Mouse (Mus musculus) MEL (cell line): ENCODE results near the gene Kirrel2. TPM values are rescaled to one million over a fixed set of nuclear protein-coding genes. Genes with fewer than 3 reads are reported as not detected.

Source experiments
- DNase-seq: peaks from one replicate; pipeline ENCODE4 v3.0.0; 2011; ENCODE audit warnings: low read depth, low spot score
- H3K27ac ChIP-seq: 2 replicates; pipeline ENCODE4 v1.5.1; 2012; ENCODE audit warnings: low read depth, mild to moderate bottlenecking, control low read depth, low read length, moderate library complexity; ENCODE audit not compliant: control insufficient read depth
- H3K27me3 ChIP-seq, 2 experiments: fragments of 150-350 bp in 1 of 2; sonication (generic) in 1 of 2; 2 replicates each; pipeline ENCODE4 v1.6.1; 2012; ENCODE audit warnings: low read length in 2 of 2, mild to moderate bottlenecking in 2 of 2, improper control_type of control experiment in 1 of 2, moderate library complexity in 1 of 2; ENCODE audit not compliant: insufficient read depth in 2 of 2, control insufficient read depth in 1 of 2
- H3K36me3 ChIP-seq, 2 experiments: 2 replicates each; pipeline ENCODE4 v1.6.1; 2012 to 2014; ENCODE audit warnings: low read length in 2 of 2, improper control_type of control experiment in 1 of 2, inconsistent platforms in 1 of 2, mild to moderate bottlenecking in 1 of 2; ENCODE audit not compliant: insufficient read depth in 2 of 2, control insufficient read depth in 1 of 2
- H3K4me1 ChIP-seq, 2 experiments: fragments of 150-350 bp in 1 of 2; sonication (generic) in 1 of 2; 2 replicates each; pipeline ENCODE4 v1.6.1; 2012; ENCODE audit warnings: low read length in 2 of 2, improper control_type of control experiment in 1 of 2, mild to moderate bottlenecking in 1 of 2; ENCODE audit not compliant: insufficient read depth in 2 of 2, control insufficient read depth in 1 of 2
- H3K4me3 ChIP-seq, 2 experiments: fragments of 150-350 bp in 1 of 2; sonication (generic) in 1 of 2; 2 replicates each; pipeline ENCODE4 v1.5.1; 2012; ENCODE audit warnings: low read depth in 2 of 2, low read length in 2 of 2, mild to moderate bottlenecking in 2 of 2, moderate library complexity in 2 of 2, control low read depth in 1 of 2, improper control_type of control experiment in 1 of 2; ENCODE audit not compliant: control insufficient read depth in 1 of 2, insufficient read depth in 1 of 2
- H3K79me2 ChIP-seq: 2 replicates; pipeline ENCODE4 v1.6.1; 2012; ENCODE audit warnings: mild to moderate bottlenecking, low read length, moderate library complexity; ENCODE audit not compliant: control insufficient read depth, poor library complexity, insufficient read depth
- H3K9ac ChIP-seq: 2 replicates; pipeline ENCODE4 v1.6.1; 2012; ENCODE audit warnings: low read depth, mild to moderate bottlenecking, control low read depth, low read length, moderate library complexity; ENCODE audit not compliant: control insufficient read depth, poor library complexity, severe bottlenecking
- H3K9me3 ChIP-seq: fragments of 150-350 bp; sonication (generic); replicated peaks from 2 replicates; pipeline ENCODE4 v1.6.1; 2012; ENCODE audit warnings: mild to moderate bottlenecking, low read length, improper control_type of control experiment, moderate library complexity; ENCODE audit not compliant: insufficient read depth
- BHLHE40 ChIP-seq: IDR thresholded peaks from 2 replicates; pipeline ENCODE4 v1.6.1; 2012; ENCODE audit warnings: low read depth, mild to moderate bottlenecking, inconsistent platforms, low read length, improper control_type of control experiment, borderline replicate concordance
- CTCF ChIP-seq, 3 experiments: IDR thresholded peaks in 2 of 3; conservative IDR thresholded peaks in 1 of 3; 2 replicates each; pipeline ENCODE4 v1.5.1; 2011 to 2012; ENCODE audit warnings: low read length in 3 of 3, low read depth in 2 of 3, mild to moderate bottlenecking in 2 of 3, improper control_type of control experiment in 1 of 3, inconsistent platforms in 1 of 3, mixed read lengths in 1 of 3, moderate library complexity in 1 of 3; ENCODE audit not compliant: control insufficient read depth in 1 of 3, insufficient read depth in 1 of 3, poor library complexity in 1 of 3, severe bottlenecking in 1 of 3
- E2F4 ChIP-seq: IDR thresholded peaks from 2 replicates; pipeline ENCODE4 v1.6.1; 2011; ENCODE audit warnings: low read depth, low read length, improper control_type of control experiment, borderline replicate concordance
- EP300 ChIP-seq, 2 experiments: IDR thresholded peaks; 2 replicates each; pipeline ENCODE4 v1.6.1; 2011; ENCODE audit warnings: improper control_type of control experiment in 2 of 2, low read length in 2 of 2, low read depth in 1 of 2, mild to moderate bottlenecking in 1 of 2
- ETS1 ChIP-seq: IDR thresholded peaks from 2 replicates; pipeline ENCODE4 v1.6.1; 2012; ENCODE audit warnings: low read depth, mild to moderate bottlenecking, inconsistent platforms, low read length, improper control_type of control experiment, moderate library complexity
- GABPA ChIP-seq: IDR thresholded peaks from 2 replicates; pipeline ENCODE4 v1.6.1; 2012; ENCODE audit warnings: low read depth, mild to moderate bottlenecking, inconsistent platforms, low read length, improper control_type of control experiment, moderate library complexity
- GATA1 ChIP-seq: IDR thresholded peaks from 2 replicates; pipeline ENCODE4 v1.6.1; 2011; ENCODE audit warnings: low read depth, low read length, improper control_type of control experiment
- HCFC1 ChIP-seq: IDR thresholded peaks from 2 replicates; pipeline ENCODE4 v1.6.1; 2012; ENCODE audit warnings: low read depth, mild to moderate bottlenecking, inconsistent platforms, low read length, improper control_type of control experiment, moderate library complexity
- JUND ChIP-seq: IDR thresholded peaks from 2 replicates; pipeline ENCODE4 v1.6.1; 2011; ENCODE audit warnings: low read depth, mild to moderate bottlenecking, improper control_type of control experiment, low read length
- KAT2A ChIP-seq: conservative IDR thresholded peaks from 2 replicates; pipeline ENCODE4 v1.6.1; 2012; ENCODE audit warnings: low read depth, low read length, improper control_type of control experiment, inconsistent platforms
- MAFK ChIP-seq: IDR thresholded peaks from 2 replicates; pipeline ENCODE4 v1.6.1; 2011; ENCODE audit warnings: low read depth, mild to moderate bottlenecking, low read length, improper control_type of control experiment, borderline replicate concordance
- MAX ChIP-seq: IDR thresholded peaks from 2 replicates; pipeline ENCODE4 v1.6.1; 2011; ENCODE audit warnings: low read length, improper control_type of control experiment
- MEF2A ChIP-seq: IDR thresholded peaks from 2 replicates; pipeline ENCODE4 v1.6.1; 2014; ENCODE audit warnings: low read depth, mild to moderate bottlenecking, inconsistent platforms, low read length, improper control_type of control experiment; ENCODE audit not compliant: poor library complexity, insufficient replicate concordance, severe bottlenecking; ENCODE audit errors: extremely low read depth
- MXI1 ChIP-seq: IDR thresholded peaks from 2 replicates; pipeline ENCODE4 v1.6.1; 2011; ENCODE audit warnings: mild to moderate bottlenecking, low read depth, low read length, improper control_type of control experiment
- MYB ChIP-seq: IDR thresholded peaks from 2 replicates; pipeline ENCODE4 v1.6.1; 2011; ENCODE audit warnings: mild to moderate bottlenecking, low read depth, low read length, improper control_type of control experiment
- MYC ChIP-seq: IDR thresholded peaks from 2 replicates; pipeline ENCODE4 v1.6.1; 2011; ENCODE audit warnings: low read depth, mild to moderate bottlenecking, low read length, improper control_type of control experiment, moderate library complexity
- NELFE ChIP-seq: IDR thresholded peaks from 2 replicates; pipeline ENCODE4 v1.6.1; 2011; ENCODE audit warnings: low read depth, low read length, improper control_type of control experiment
- NRF1 ChIP-seq: IDR thresholded peaks from 2 replicates; pipeline ENCODE4 v1.6.1; 2014; ENCODE audit warnings: low read depth, mild to moderate bottlenecking, inconsistent platforms, low read length, improper control_type of control experiment, moderate library complexity; ENCODE audit not compliant: poor library complexity, insufficient read depth, severe bottlenecking
- POLR2A ChIP-seq, 2 experiments: IDR thresholded peaks; 2 replicates each; pipeline ENCODE4 v1.6.1; 2011 to 2012; ENCODE audit warnings: low read length in 2 of 2, mild to moderate bottlenecking in 2 of 2, control low read depth in 1 of 2, improper control_type of control experiment in 1 of 2, low read depth in 1 of 2, moderate library complexity in 1 of 2; ENCODE audit not compliant: control insufficient read depth in 1 of 2, insufficient read depth in 1 of 2, poor library complexity in 1 of 2
- POLR2AphosphoS5 ChIP-seq: IDR thresholded peaks from 2 replicates; pipeline ENCODE4 v1.6.1; 2012; ENCODE audit warnings: low read depth, borderline replicate concordance, mild to moderate bottlenecking, inconsistent platforms, low read length, moderate library complexity, mixed read lengths
- RAD21 ChIP-seq: IDR thresholded peaks from 2 replicates; pipeline ENCODE4 v1.6.1; 2011; ENCODE audit warnings: mild to moderate bottlenecking, low read depth, low read length, improper control_type of control experiment
- RCOR1 ChIP-seq: IDR thresholded peaks from 2 replicates; pipeline ENCODE4 v1.6.1; 2012; ENCODE audit warnings: low read depth, mild to moderate bottlenecking, inconsistent platforms, low read length, improper control_type of control experiment
- SIN3A ChIP-seq: IDR thresholded peaks from 2 replicates; pipeline ENCODE4 v1.6.1; 2012; ENCODE audit warnings: low read length, improper control_type of control experiment, inconsistent platforms
- TBP ChIP-seq: IDR thresholded peaks from 2 replicates; pipeline ENCODE4 v1.8.0; 2011; ENCODE audit warnings: low read depth, low read length, improper control_type of control experiment
- TCF12 ChIP-seq: IDR thresholded peaks from 2 replicates; pipeline ENCODE4 v1.6.1; 2014; ENCODE audit warnings: low read depth, mild to moderate bottlenecking, inconsistent platforms, low read length, improper control_type of control experiment, moderate library complexity
- UBTF ChIP-seq: IDR thresholded peaks from 2 replicates; pipeline ENCODE4 v1.6.1; 2012; ENCODE audit warnings: low read depth, mild to moderate bottlenecking, inconsistent platforms, low read length, improper control_type of control experiment, moderate library complexity, borderline replicate concordance; ENCODE audit not compliant: insufficient read depth
- USF1 ChIP-seq: IDR thresholded peaks from 2 replicates; pipeline ENCODE4 v1.6.1; 2014; ENCODE audit warnings: low read depth, mild to moderate bottlenecking, inconsistent platforms, low read length, improper control_type of control experiment, moderate library complexity
- ZC3H11A ChIP-seq: IDR thresholded peaks from 2 replicates; pipeline ENCODE4 v1.6.1; 2012; ENCODE audit warnings: low read depth, mild to moderate bottlenecking, inconsistent platforms, low read length, improper control_type of control experiment
- ZMIZ1 ChIP-seq: IDR thresholded peaks from 2 replicates; pipeline ENCODE4 v1.6.1; 2012; ENCODE audit warnings: low read depth, mild to moderate bottlenecking, inconsistent platforms, low read length, improper control_type of control experiment, moderate library complexity
- polyA plus RNA-seq, 2 experiments: library from polyadenylated mRNA; stranded (reverse) in 1 of 2; unstranded in 1 of 2; fragments of >175 nt in 1 of 2; fragments of >200 nt in 1 of 2; gene quantifications; 2 replicates each; pipeline versions ENCODE4 v1.2.1 to v1.2.4; 2012; ENCODE audit warnings: low replicate concordance in 2 of 2, low read depth in 1 of 2; ENCODE audit not compliant: insufficient read length in 2 of 2, insufficient read depth in 1 of 2, missing spikeins in 1 of 2
- total RNA-seq: library from RNA; depleted of rRNA; stranded (reverse); fragments of 300-350 nt; gene quantifications from 2 replicates; pipeline ENCODE4 v1.2.3, GENCODE M21; 2012

The Kirrel2 gene
- total and polyA plus RNA-seq, 3 experiments: not detected

DNA sequence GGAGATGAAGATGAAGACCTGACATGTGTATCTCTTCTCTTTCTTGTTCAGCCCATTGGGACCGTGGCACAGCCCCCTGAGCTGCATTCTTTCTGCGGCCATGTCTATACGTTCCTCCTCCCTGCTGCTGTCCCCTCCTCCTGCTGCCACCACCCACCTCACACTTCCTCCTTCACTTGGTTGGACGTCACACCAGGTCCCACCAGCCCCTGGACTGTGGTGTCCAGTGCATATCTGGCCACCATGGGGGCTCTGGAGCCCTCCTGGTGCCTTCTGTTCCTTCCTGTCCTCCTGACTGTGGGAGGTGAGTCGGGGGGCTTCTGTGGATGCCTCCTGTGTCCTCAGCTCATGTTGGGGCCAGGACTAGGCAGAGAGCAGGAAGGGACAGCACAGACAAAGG, 43.9 kb downstream of the Kirrel2 start, which contains the start of gene Tyrobp:
Gene Tyrobp, plus strand, starts transcription at position 165 of the 400 bp plus-strand sequence.
- H3K27ac ChIP-seq: peak within 1 kb of the TSS; percentile 58
- H3K9ac ChIP-seq: peak within 1 kb of the TSS; percentile 50
- no peaks in the 10 kb centered on the region for H3K9me3 ChIP-seq
- H3K79me2 ChIP-seq: no peaks in the 10 kb centered on the region
- H3K27me3 ChIP-seq: no peaks in the 10 kb centered on the region; a peak in 1 of 4 replicates
- H3K36me3 ChIP-seq: peaks cover 0 to 16% of the 10 kb centered on the region in 2 experiments; a peak in 2 of 4 replicates
- H3K4me1 ChIP-seq: peaks cover 3 to 25% of the 10 kb centered on the region in 2 experiments
- TF ChIP-seq CTCF (IDR thresholded peaks at IDR 0.05 in 2 of 3, conservative IDR thresholded peaks at IDR 0.05 in 1 of 3; ENCODE audit: control insufficient read depth in 1 of 3, insufficient read depth in 1 of 3, low read depth in 2 of 3, low read length in 3 of 3, poor library complexity in 1 of 3, severe bottlenecking in 1 of 3): no peak
- no peak for TF ChIP-seq RAD21
- TF ChIP-seq HCFC1: no peak
- DNase-seq: peak; percentile 24
- H3K4me3 ChIP-seq: peak within 1 kb of the TSS in 1 of 2 experiments; percentile 9; a peak in 1 of 4 replicates

DNA sequence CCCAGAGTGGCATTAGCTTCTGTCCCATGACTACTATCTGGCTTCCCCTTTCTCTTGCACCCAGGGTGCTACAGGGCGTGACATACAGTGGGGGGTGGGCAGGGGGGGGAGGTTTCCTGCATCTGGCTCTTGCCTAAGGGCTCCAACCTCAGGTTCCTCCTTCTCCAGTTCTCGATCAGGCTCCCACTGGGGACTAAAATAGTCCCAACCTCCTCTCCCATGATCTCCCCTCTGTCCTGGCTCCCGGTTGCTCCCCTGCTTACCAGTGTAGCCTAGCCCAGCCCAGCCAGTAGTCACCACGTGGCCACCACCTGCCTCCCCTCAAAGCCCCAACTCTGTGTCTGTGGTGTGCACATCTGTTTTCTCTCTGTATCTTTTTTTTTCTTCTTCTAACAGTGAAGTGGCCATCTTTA, 44.7 kb downstream of the Kirrel2 start:
- DNase-seq: peak; percentile 80
- H3K27ac ChIP-seq: peak overlapping the region; percentile 58
- H3K9ac ChIP-seq: peak overlapping the region; percentile 50
- H3K79me2 ChIP-seq: no peaks in the 10 kb centered on the region
- peaks cover 0 to 16% of the 10 kb centered on the region in 2 experiments; a peak in 2 of 4 replicates for H3K36me3 ChIP-seq
- peak overlapping the region in 1 of 2 experiments; percentile 9; a peak in 1 of 4 replicates for H3K4me3 ChIP-seq
- no peaks in the 10 kb centered on the region; a peak in 1 of 4 replicates for H3K27me3 ChIP-seq
- peaks cover 3 to 22% of the 10 kb centered on the region in 2 experiments for H3K4me1 ChIP-seq
- H3K9me3 ChIP-seq: no peaks in the 10 kb centered on the region
- TF ChIP-seq USF1: peak; percentile 48; the same call in 1 of the 2 replicates
- 0 out of 2 replicates have a peak, but pooled peaks have one; percentile 21 for TF ChIP-seq TCF12
- peak; percentile 23; the same call in 1 of the 2 replicates for TF ChIP-seq MXI1
- TF ChIP-seq POLR2AphosphoS5: no peak
- no peak for TF ChIP-seq UBTF
- TF ChIP-seq ETS1: peak; percentile 46; the same call in 1 of the 2 replicates
- TF ChIP-seq ZMIZ1: no peak
- no peak for TF ChIP-seq GABPA
- peak; percentile 43 to 50; a peak in 3 of 4 replicates for TF ChIP-seq EP300 (IDR thresholded peaks at IDR 0.05; ENCODE audit: low read depth in 1 of 2, low read length in 2 of 2)
- no peak for TF ChIP-seq BHLHE40
- no peak for TF ChIP-seq JUND
- no peak for TF ChIP-seq MAFK
- TF ChIP-seq HCFC1: peak; percentile 25; the same call in 1 of the 2 replicates
- TF ChIP-seq MYB: no peak
- TF ChIP-seq KAT2A: no peak
- TF ChIP-seq RAD21: no peak
- TF ChIP-seq GATA1: no peak; the same call in 1 of the 2 replicates
- no peak; the same call in 1 of the 2 replicates for TF ChIP-seq RCOR1
- TF ChIP-seq MAX: peak; percentile 65
- TF ChIP-seq MEF2A: no peak
- 0 out of 2 replicates have a peak, but pooled peaks have one; percentile 42 for TF ChIP-seq TBP
- no peak for TF ChIP-seq CTCF (IDR thresholded peaks at IDR 0.05 in 2 of 3, conservative IDR thresholded peaks at IDR 0.05 in 1 of 3; ENCODE audit: control insufficient read depth in 1 of 3, insufficient read depth in 1 of 3, low read depth in 2 of 3, low read length in 3 of 3, poor library complexity in 1 of 3, severe bottlenecking in 1 of 3)
- TF ChIP-seq POLR2A (IDR thresholded peaks at IDR 0.05; ENCODE audit: control insufficient read depth in 1 of 2, insufficient read depth in 1 of 2, low read depth in 1 of 2, low read length in 2 of 2, poor library complexity in 1 of 2): peak in 1 of 2 experiments; percentile 48; a peak in 1 of 4 replicates
- TF ChIP-seq E2F4: no peak
- TF ChIP-seq NRF1: no peak
- no peak for TF ChIP-seq MYC
- TF ChIP-seq SIN3A: peak; percentile 58
- TF ChIP-seq ZC3H11A: no peak
- peak; percentile 28; the same call in 1 of the 2 replicates for TF ChIP-seq NELFE
